Mouse (Mus musculus): ENCODE data around the gene Hoxd9.

- TF ChIP-seq EP300 (IDR thresholded peaks at IDR 0.05; ENCODE audit: insufficient read depth, low read depth, low read length) (no peak), CTCF (IDR thresholded peaks at IDR 0.05; ENCODE audit: low read depth, low read length) (no peak), POLR2A (IDR thresholded peaks at IDR 0.05; ENCODE audit: insufficient read depth, low read length) (no peak)
Measured at GRCm38 (mm10) chr2:74659507-74660005, 38.0 kb upstream of the Hoxd9 start, which contains the start of gene Evx2.

Data from ES-Bruce4 (cell line).